Mouse (Mus musculus): ENCODE data around the gene Ppp1r16b. TPM values are rescaled to one million over a fixed set of nuclear protein-coding genes. Genes with fewer than 3 reads are reported as not detected.
"Not testable (repeated sequence)": the region's sequence is repeated elsewhere in the genome, so short reads cannot be mapped to it uniquely, and the experiment has no call there.

Ppp1r16b gene
- total and polyA plus RNA-seq, 2 experiments = 0.99 to 2.4 TPM

DNA sequence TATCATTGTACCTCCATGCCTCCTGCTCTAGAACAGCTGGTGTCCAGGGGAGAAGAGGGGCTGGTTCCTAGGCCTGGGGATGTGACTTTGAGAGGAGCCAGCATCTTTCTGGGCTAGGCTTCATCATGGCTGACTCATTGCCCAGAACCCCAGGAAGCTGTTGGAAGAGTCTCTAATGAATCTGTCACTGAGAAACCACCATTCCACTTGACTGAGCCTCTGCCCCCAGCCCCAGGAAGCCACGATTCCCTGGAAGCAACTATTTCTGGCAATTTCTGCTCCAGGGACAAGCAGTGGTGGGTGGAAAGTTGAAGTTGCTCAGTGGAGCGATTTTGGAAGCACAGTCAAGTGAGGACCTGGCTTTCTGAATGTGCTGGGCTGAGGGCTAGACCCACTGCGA is 65.7 kb downstream of the Ppp1r16b start:
- Histone ChIP-seq H3K27me3 (ENCODE audit: control insufficient read depth, insufficient read depth, low read length) (no peaks in the 10 kb centered on the region; the same call in 1 of the 2 replicates), H3K79me2 (ENCODE audit: control insufficient read depth, insufficient read depth, low read length) (no peaks in the 10 kb centered on the region), H3K36me3 (ENCODE audit: control insufficient read depth, insufficient read depth, low read length) (no peaks in the 10 kb centered on the region), H3K9ac (ENCODE audit: low read depth, low read length) (no peak overlapping the region), H3K4me3 (ENCODE audit: insufficient read depth, low read depth, low read length) (no peak overlapping the region), H3K27ac (replicated peaks; ENCODE audit: insufficient read depth, low read depth, low read length) (no peak overlapping the region), H3K4me1 (ENCODE audit: control insufficient read depth, insufficient read depth, low read length) (no peaks in the 10 kb centered on the region)
- WGBS = 74% methylated on average over 3 of the region's 3 CpGs
- TF ChIP-seq POLR2A (IDR thresholded peaks at IDR 0.05; ENCODE audit: extremely low read depth, insufficient read depth, low read length) (no peak), CTCF (IDR thresholded peaks at IDR 0.05; ENCODE audit: low read depth, low read length) (no peak)
- no peak for DNase-seq (ENCODE audit: extremely low read depth, low read depth, low spot score)

DNA sequence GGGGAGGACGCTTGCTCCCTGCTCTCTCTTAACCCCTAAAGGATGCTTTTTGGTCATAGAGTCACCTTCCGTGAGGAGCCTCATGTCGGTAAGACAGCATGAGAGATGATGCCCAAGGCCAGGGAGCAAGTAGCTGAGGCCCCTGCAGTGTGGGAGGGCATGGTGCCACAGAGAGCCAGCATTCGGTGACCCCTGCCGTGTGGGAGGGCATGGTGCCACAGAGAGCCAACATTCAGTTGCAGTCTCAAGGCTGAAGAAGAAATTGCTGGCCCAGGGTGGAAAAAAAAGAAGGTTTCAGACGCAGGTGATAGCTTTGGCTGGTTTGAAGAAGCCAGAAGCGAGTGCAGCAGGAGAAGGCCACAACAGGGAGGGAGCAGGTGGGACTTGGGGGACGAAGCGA is 67.3 kb downstream of the Ppp1r16b start:
- no peak overlapping the region for H3K4me3 ChIP-seq (ENCODE audit: insufficient read depth, low read depth, low read length)
- no peak overlapping the region for H3K9ac ChIP-seq (ENCODE audit: low read depth, low read length)
- DNase-seq (ENCODE audit: extremely low read depth, low read depth, low spot score) = no peak
- no peaks in the 10 kb centered on the region for H3K27me3 ChIP-seq (ENCODE audit: control insufficient read depth, insufficient read depth, low read length)
- TF ChIP-seq CTCF (IDR thresholded peaks at IDR 0.05; ENCODE audit: low read depth, low read length) (no peak), POLR2A (IDR thresholded peaks at IDR 0.05; ENCODE audit: extremely low read depth, insufficient read depth, low read length) (no peak)
- H3K4me1 ChIP-seq (ENCODE audit: control insufficient read depth, insufficient read depth, low read length) = no peaks in the 10 kb centered on the region
- H3K27ac ChIP-seq (replicated peaks; ENCODE audit: insufficient read depth, low read depth, low read length) = no peak overlapping the region
- H3K79me2 ChIP-seq (ENCODE audit: control insufficient read depth, insufficient read depth, low read length) = no peaks in the 10 kb centered on the region
- WGBS = 86% methylated on average over 9 of the region's 9 CpGs
- no peaks in the 10 kb centered on the region for H3K36me3 ChIP-seq (ENCODE audit: control insufficient read depth, insufficient read depth, low read length)

DNA sequence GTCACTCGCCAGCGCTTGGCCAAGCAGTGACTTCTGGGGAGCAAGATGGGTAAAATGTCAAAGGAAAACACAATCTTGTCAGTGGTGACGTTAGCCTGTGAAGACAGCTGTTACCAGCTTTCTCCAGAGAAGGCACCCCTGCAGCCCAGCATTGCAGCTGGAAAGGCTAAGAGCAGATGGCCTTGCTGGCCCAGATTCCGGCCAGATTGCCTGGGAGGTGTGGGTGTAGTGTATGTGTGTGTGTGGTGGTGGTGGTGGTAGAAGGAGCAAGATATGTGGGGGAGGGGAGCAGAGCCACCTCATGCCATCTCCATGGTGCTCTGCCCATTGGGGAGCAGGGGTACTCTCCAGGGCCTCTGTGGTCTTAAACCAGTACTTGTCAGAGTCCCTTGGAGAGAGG is 67.9 kb downstream of the Ppp1r16b start:
- no peak for DNase-seq (ENCODE audit: extremely low read depth, low read depth, low spot score)
- peak overlapping the region; percentile 46; the same call in 1 of the 2 replicates for H3K27ac ChIP-seq (replicated peaks; ENCODE audit: insufficient read depth, low read depth, low read length)
- no peak for TF ChIP-seq CTCF (IDR thresholded peaks at IDR 0.05; ENCODE audit: low read depth, low read length)
- TF ChIP-seq POLR2A (IDR thresholded peaks at IDR 0.05; ENCODE audit: extremely low read depth, insufficient read depth, low read length) = no peak
- H3K79me2 ChIP-seq (ENCODE audit: control insufficient read depth, insufficient read depth, low read length) = no peaks in the 10 kb centered on the region
- no peak overlapping the region for H3K4me3 ChIP-seq (ENCODE audit: insufficient read depth, low read depth, low read length)
- no peaks in the 10 kb centered on the region for H3K4me1 ChIP-seq (ENCODE audit: control insufficient read depth, insufficient read depth, low read length)
- H3K36me3 ChIP-seq (ENCODE audit: control insufficient read depth, insufficient read depth, low read length) = no peaks in the 10 kb centered on the region
- 78% methylated on average over 4 of the region's 4 CpGs for WGBS
- H3K9ac ChIP-seq (ENCODE audit: low read depth, low read length) = no peak overlapping the region
- no peaks in the 10 kb centered on the region for H3K27me3 ChIP-seq (ENCODE audit: control insufficient read depth, insufficient read depth, low read length)

DNA sequence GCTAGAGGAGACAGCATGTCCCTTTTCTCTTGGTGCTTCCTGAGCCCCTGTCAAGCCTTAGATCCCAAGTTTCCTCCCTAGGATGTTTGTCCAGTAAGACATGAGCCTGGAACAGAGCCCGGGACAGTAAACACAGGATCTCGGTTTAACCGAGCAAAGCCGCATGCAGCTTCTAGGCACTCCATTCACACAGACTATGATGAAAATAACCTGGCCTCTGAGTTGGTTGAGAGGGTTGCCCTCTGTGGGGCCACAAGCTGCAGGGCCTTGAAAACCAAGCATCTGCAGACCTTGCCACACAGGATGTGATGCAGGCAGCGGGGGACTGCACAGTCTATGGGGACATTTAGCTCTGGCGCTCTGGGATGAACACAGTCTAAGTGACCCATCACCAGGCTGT is 68.7 kb downstream of the Ppp1r16b start:
- peak overlapping the region; percentile 78 for H3K27ac ChIP-seq (replicated peaks; ENCODE audit: insufficient read depth, low read depth, low read length)
- H3K27me3 ChIP-seq (ENCODE audit: control insufficient read depth, insufficient read depth, low read length) = no peaks in the 10 kb centered on the region
- no peak overlapping the region for H3K4me3 ChIP-seq (ENCODE audit: insufficient read depth, low read depth, low read length)
- H3K9ac ChIP-seq (ENCODE audit: low read depth, low read length) = no peak overlapping the region
- H3K4me1 ChIP-seq (ENCODE audit: control insufficient read depth, insufficient read depth, low read length) = no peaks in the 10 kb centered on the region
- WGBS = 68% methylated on average over 6 of the region's 6 CpGs
- TF ChIP-seq POLR2A (IDR thresholded peaks at IDR 0.05; ENCODE audit: extremely low read depth, insufficient read depth, low read length) = no peak
- no peak for TF ChIP-seq CTCF (IDR thresholded peaks at IDR 0.05; ENCODE audit: low read depth, low read length)
- H3K79me2 ChIP-seq (ENCODE audit: control insufficient read depth, insufficient read depth, low read length) = no peaks in the 10 kb centered on the region
- no peaks in the 10 kb centered on the region for H3K36me3 ChIP-seq (ENCODE audit: control insufficient read depth, insufficient read depth, low read length)
- peak; percentile 17 for DNase-seq (ENCODE audit: extremely low read depth, low read depth, low spot score)

DNA sequence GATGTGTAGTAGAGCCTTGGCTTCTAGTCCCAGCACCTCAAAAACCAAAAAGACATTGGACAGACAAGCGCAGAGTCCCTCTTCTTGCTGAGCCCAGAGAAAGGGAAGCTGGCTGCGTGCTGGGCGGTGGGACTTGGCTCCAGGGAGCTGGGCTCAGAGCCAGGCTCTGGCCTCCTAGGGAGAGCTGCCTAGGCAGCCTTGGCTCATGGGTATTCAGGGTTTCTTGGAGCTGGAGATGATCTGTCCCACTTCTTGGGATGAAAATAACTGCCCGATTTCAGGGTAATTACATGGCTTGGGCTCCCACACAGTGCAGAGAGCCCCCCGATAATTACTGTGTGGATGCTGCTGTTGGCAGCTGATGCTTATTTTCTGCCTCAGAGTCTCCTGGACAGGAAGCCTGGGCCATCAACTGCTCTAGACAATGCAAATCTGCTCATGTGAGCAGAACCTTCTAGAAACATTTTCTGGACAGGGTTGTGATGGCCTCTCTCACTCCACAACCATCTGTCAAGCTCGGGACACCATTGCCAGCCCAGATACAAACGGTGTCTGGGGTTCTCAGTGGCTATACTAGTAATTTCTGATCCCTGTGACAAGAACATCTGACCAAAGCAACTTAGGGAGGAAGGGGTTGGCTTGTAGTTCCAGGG is 69.4 kb downstream of the Ppp1r16b start:
- Histone ChIP-seq H3K36me3 (ENCODE audit: control insufficient read depth, insufficient read depth, low read length) (no peaks in the 10 kb centered on the region), H3K27ac (replicated peaks; ENCODE audit: insufficient read depth, low read depth, low read length) (peak overlapping the region; percentile 78), H3K27me3 (ENCODE audit: control insufficient read depth, insufficient read depth, low read length) (no peaks in the 10 kb centered on the region), H3K4me1 (ENCODE audit: control insufficient read depth, insufficient read depth, low read length) (no peaks in the 10 kb centered on the region), H3K9ac (ENCODE audit: low read depth, low read length) (no peak overlapping the region), H3K4me3 (ENCODE audit: insufficient read depth, low read depth, low read length) (no peak overlapping the region), H3K79me2 (ENCODE audit: control insufficient read depth, insufficient read depth, low read length) (no peaks in the 10 kb centered on the region)
- WGBS = 63% methylated on average over 7 of the region's 7 CpGs
- DNase-seq (ENCODE audit: extremely low read depth, low read depth, low spot score) = no peak
- TF ChIP-seq POLR2A (IDR thresholded peaks at IDR 0.05; ENCODE audit: extremely low read depth, insufficient read depth, low read length) = no peak

DNA sequence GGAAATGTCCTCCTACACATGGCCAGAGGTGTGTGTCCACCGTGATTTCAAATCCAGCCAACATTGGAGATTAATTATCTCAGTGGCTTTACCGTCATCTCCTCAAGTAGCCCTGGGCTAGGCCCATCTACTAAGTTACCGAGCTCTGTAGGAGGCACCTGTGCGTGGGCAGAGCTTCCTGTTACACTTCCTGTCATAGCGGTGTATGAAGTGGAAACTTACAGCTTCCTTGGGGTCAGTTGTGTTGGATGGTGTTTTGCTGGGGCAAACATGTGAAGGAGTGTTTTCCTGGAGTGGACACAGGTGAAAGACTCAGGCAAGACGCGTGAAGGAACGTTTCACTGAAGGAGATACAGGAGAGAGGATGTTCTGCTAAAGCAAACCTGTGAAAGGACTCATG is 70.1 kb downstream of the Ppp1r16b start:
- H3K36me3 ChIP-seq (ENCODE audit: control insufficient read depth, insufficient read depth, low read length) = no peaks in the 10 kb centered on the region
- H3K27me3 ChIP-seq (ENCODE audit: control insufficient read depth, insufficient read depth, low read length) = no peaks in the 10 kb centered on the region
- no peaks in the 10 kb centered on the region for H3K4me1 ChIP-seq (ENCODE audit: control insufficient read depth, insufficient read depth, low read length)
- peak overlapping the region; percentile 78 for H3K27ac ChIP-seq (replicated peaks; ENCODE audit: insufficient read depth, low read depth, low read length)
- TF ChIP-seq CTCF (IDR thresholded peaks at IDR 0.05; ENCODE audit: low read depth, low read length) = no peak
- no peaks in the 10 kb centered on the region for H3K79me2 ChIP-seq (ENCODE audit: control insufficient read depth, insufficient read depth, low read length)
- H3K9ac ChIP-seq (ENCODE audit: low read depth, low read length) = no peak overlapping the region
- no peak overlapping the region for H3K4me3 ChIP-seq (ENCODE audit: insufficient read depth, low read depth, low read length)
- DNase-seq (ENCODE audit: extremely low read depth, low read depth, low spot score) = no peak
- 82% methylated on average over 8 of the region's 8 CpGs for WGBS

DNA sequence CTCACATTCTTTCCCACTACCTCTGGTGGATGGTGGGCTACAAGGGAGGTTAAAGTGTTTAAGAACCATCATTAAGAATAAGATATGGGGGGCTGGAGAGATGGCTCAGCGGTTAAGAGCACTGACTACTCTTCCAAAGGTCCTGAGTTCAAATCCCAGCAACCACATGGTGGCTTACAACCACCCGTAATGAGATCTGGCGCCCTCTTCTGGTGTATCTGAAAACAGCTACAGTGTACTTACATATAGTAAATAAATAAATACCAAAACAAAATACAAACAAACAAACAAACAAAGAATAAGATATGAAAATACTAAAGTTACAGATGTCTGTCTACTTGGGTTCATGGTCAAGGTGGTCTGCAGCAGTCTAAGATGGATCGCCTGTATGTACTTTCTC is 71.0 kb downstream of the Ppp1r16b start:
- not testable (repeated sequence) for H3K27me3 ChIP-seq (ENCODE audit: control insufficient read depth, insufficient read depth, low read length); H3K4me1 ChIP-seq (ENCODE audit: control insufficient read depth, insufficient read depth, low read length); H3K4me3 ChIP-seq (ENCODE audit: insufficient read depth, low read depth, low read length); DNase-seq (ENCODE audit: extremely low read depth, low read depth, low spot score); H3K9ac ChIP-seq (ENCODE audit: low read depth, low read length); H3K79me2 ChIP-seq (ENCODE audit: control insufficient read depth, insufficient read depth, low read length); H3K36me3 ChIP-seq (ENCODE audit: control insufficient read depth, insufficient read depth, low read length); H3K27ac ChIP-seq (replicated peaks; ENCODE audit: insufficient read depth, low read depth, low read length)
- 85% methylated on average over 4 of the region's 4 CpGs for WGBS
